Mouse (Mus musculus) R1 (cell line): ENCODE data around the gene Ccdc85b.

Source experiments
- DNase-seq: peaks from one replicate; pipeline ENCODE4 v3.0.0-alpha.2; 2018; ENCODE audit warnings: low read depth, low spot score

Ccdc85b gene

DNA sequence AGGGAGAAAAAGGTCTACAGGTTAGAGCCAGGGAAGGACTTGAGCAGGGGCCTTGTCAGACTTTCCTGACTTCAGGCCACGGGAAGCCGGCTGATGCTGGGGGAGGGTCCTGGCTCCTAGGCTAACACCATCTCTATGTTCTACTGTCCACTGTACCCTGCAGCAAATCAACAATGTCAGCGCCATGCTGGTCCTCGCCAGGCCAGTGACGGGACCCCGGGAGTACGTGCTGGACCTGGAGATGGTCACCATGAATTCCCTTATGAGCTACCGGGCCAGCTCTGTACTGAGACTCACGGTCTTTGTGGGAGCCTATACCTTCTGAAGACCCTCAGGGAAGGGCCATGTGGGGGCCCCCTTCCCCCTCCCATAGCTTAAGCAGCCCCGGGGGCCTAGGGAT lies 23.7 kb upstream of the Ccdc85b start:
- no peak for DNase-seq

GRCm38 (mm10) chr19:5480016-5480415 lies 22.3 kb upstream of the Ccdc85b start:
- DNase-seq, result no peak

- DNase-seq, result no peak
Observed at GRCm38 (mm10) chr19:5477668-5478300, 20.1 kb upstream of the Ccdc85b start.

GRCm38 (mm10) chr19:5477004-5477667 lies 19.4 kb upstream of the Ccdc85b start:
- DNase-seq, result no peak

- no peak for DNase-seq
Observed at GRCm38 (mm10) chr19:5475069-5475714, 17.5 kb upstream of the Ccdc85b start.

DNA sequence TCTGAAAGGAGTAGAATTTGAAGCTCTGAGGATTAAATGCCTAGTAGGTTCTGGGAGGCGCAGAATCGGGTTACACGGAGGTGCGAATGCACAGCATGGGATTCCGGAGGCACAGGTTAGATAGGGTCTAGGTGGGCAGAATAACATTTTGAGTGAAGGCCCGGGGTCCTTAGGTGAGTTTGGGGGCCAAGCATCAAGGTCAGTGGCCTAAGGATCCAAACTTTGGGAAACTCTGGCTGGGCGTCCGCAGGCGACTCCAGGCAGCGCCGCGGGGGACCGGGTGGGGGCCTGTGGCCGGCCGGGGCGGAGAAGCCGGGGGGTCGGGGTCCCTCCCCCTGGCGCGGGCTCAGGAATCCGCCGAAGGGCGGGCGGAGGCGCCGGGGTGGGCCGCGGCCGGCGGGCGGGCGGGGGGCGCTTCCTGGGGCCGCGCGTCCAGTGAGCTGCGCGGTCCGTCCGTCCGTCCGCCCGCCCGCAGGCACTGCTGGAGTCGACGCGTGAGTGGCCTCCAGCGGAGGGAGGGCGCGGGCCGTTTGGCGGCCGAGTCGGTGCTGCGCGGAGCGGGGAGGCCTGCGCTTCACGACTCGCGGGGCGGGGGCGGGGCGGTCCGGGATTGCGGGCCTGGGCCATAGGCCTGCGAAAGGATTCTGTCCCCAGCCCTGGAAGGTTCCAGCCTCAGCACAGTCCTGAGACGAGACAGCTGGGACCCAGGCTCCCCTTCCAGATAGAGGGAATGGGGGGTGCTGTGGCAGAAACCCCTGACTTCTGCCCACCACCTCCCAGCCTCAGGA lies 16.8 kb upstream of the Ccdc85b start:
- DNase-seq, result peak; percentile 27

GRCm38 (mm10) chr19:5473720-5474119 lies 16.0 kb upstream of the Ccdc85b start, which contains the start of gene Efemp2:
TSS of gene Efemp2 (plus strand) at chr19:5473954.
- peak; percentile 75 for DNase-seq

- DNase-seq, result no peak
Observed at GRCm38 (mm10) chr19:5472857-5473256, 15.2 kb upstream of the Ccdc85b start.

DNA sequence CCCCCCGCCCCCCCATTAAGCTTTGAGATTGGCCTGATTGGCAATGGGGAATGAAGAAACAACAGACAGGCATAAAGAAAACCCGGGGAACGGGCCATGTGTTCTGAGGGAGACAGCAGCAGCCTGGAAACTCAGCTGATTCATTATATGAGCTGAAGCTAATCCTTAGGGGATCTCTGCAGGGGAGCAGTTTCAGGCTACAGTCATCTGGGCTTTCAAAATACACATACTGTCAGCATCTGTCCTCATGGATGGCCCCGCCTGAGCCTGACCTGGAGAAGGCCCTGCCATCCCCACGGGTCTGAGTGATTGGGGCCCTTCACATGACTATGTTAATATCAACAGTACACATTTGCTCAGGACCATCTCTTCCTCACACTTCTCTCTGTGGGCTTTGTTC lies 14.2 kb upstream of the Ccdc85b start:
- no peak for DNase-seq

DNA sequence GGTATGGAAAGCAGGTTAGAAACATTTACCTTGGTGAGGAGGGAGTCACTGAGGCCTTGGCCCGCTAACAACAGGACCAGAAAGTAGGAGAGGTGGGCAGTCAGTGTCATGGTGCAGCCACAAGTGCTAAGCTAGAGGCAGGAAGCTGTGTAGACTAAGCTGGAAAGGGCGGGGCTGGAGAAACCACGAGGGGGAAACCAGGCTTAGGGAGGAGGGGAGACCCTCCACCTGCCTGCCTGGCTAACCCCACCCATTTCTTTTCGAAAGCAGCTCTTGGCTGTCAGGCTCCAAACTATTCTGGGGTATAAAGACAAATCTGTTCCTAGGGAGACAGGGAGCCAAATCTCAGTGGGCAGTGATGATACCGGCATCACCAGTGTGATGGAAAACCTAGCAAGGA lies 10.7 kb upstream of the Ccdc85b start, which contains the start of gene Ctsw:
Gene Ctsw, minus strand, starts transcription at position 134 of the 400 bp plus-strand sequence.
- DNase-seq, result peak; percentile 61

GRCm38 (mm10) chr19:5466916-5467500 lies 9.3 kb upstream of the Ccdc85b start:
- no peak for DNase-seq

DNA sequence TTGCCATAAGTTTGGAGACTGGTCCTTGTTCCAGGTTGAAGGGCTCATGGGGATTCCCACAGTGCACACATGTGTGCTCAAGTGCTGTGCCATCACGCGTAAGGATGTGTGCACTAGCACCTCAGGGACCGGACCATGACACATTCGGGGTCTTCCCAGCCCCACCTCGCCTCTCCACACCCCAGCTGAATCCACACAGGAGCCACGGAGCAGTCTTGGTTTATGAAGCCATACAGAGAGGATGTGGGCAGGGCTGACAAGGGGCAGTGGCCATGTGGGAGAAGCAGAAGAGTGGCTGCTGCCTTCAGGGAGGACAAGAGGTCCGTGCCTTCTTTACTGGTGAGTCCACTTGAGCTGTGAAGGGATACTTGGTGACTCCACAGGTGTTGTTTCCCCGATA lies 7.3 kb upstream of the Ccdc85b start:
- no peak for DNase-seq

GRCm38 (mm10) chr19:5463791-5464562 lies 6.3 kb upstream of the Ccdc85b start:
- DNase-seq, result peak; percentile 92

DNA sequence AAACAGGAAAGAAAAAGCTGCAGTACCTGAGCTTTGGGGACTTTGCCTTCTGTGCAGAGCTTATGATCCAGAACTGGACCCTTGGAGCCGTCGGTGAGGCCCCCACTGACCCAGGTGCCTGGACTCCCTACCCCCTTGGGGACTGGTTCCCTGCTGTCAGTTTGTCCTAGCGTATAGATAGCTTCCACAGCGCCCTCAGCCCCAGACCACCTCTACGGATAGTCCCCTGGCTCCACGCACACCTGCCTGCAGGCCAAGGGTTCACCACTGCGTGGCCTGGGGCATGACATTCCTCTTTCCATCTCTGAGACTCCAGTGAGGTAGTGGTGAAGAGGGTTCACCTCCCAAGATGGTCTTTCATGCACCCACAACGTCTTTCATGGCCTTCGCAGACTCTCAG lies 5.5 kb upstream of the Ccdc85b start:
- no peak for DNase-seq

GRCm38 (mm10) chr19:5461411-5461810 lies 3.7 kb upstream of the Ccdc85b start:
- no peak for DNase-seq

DNA sequence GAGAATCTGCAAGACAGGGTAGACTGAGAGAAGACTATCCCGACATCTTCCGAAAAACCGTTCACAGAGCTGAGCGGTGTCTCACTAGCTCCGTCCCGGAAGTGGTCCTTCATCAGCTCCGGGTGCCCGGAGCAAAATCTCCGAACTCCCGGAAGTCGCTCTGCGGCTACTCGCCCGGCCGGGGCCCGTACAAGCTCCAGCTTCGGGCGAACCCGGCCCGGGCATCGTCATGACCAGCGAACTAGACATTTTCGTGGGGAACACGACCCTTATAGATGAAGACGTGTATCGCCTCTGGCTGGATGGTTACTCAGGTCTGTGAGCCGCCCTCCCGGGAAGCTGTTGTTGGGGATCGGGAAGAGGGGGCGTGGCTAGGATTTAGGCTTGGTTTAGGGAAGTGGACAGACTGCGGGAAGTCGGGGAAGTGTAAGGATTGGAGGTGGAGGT lies 2.8 kb upstream of the Ccdc85b start, which contains the start of gene Fibp:
Gene Fibp, plus strand, starts transcription at position 151 of the 447 bp plus-strand sequence.
- DNase-seq, result peak; percentile 91

- DNase-seq, result no peak
Observed at GRCm38 (mm10) chr19:5459896-5460295, 2.2 kb upstream of the Ccdc85b start.

DNA sequence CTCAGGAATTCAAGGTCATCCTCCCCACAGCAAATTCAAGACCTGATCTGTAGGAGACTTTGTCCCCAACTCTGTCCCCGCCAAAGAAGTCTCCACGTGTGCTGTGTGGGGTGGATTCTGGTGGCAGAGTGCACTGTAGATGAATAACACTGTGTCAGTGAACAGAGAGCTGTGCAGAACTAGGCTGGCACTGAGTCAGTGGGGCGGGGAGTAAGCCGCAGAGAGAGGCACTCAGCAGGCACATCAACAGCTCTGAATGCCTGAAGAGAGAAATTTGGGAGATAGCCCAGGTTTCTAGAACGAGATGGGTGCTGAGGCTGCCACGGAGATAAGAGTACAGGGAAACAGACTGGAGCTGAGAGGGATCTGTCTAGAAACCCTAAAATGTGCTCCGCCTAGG lies 1.3 kb upstream of the Ccdc85b start:
- DNase-seq, result no peak

DNA sequence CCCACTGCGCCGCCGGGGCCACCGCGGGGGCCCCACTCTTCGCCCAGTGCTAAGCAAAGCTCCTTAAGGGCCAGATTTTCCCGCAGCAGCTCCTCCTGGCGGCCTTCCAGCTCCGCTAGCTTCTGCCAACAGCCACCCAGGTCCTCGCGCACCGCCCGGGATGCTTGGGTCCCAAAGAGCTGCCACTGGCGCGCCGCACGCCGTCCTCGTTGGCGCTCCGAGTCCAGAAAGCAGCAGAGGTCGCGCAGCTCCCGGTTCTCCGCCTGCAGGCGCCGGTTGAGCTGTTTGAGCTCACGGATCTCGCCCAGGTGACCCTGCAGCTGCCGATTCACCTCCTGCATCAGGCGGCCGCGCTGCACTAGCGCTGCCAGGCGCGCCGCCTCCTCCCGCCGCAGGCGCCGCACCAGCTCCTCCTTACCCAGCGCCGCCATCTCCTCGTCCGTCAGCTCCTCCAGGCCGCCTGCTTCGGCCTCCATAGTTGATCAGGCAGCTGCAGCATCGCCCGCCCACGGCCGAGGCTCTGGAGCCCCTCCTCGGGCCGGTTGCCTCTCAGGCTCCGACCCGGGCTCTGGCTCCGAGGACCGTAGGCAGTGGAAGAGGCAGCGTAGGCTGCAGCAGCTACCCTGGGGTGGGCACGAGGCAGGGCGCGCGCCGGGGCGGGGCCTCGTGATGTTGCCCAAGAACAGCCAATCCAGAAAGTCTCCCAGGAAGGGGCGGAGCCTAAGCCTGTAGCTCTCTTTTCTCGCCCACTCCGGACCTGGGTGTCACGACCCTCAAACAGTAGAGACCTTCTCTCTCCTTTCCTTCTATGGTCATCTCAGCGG lies 560 bp downstream of the Ccdc85b start:
- DNase-seq, result peak; percentile 96
